Mouse (Mus musculus): ENCODE data around the gene Ppp1cc.

- no peak for TF ChIP-seq EP300 (IDR thresholded peaks at IDR 0.05; ENCODE audit: low read depth)
- no peak for TF ChIP-seq CTCF (IDR thresholded peaks at IDR 0.05; ENCODE audit: low read depth)
Observed at GRCm38 (mm10) chr5:122165233-122165915, 7.3 kb downstream of the Ppp1cc start.

Measured in heart, postnatal 0 days (tissue).